Mouse (Mus musculus): ENCODE results near the gene Mtmr4.

Gene Mtmr4

GRCm38 (mm10) chr11:87597061-87597460 is 5.1 kb downstream of the Mtmr4 start:
- Histone ChIP-seq H3K27me3 (ENCODE audit: insufficient read depth, low read length) (no peaks in the 10 kb centered on the region), H3K4me1 (replicated peaks; ENCODE audit: low read depth, low read length) (peaks cover 65% of the 10 kb centered on the region), H3K4me3 (replicated peaks; ENCODE audit: low read length) (0 out of 2 replicates have a peak overlapping the region, but pooled peaks have one; percentile 89), H3K36me3 (ENCODE audit: insufficient read depth, low read length) (peaks cover 66% of the 10 kb centered on the region), H3K9me3 (ENCODE audit: low read length) (no peaks in the 10 kb centered on the region)
- TF ChIP-seq POU5F1 (IDR thresholded peaks at IDR 0.05; ENCODE audit: borderline replicate concordance, low read length): no peak
- TF ChIP-seq CTCF (conservative IDR thresholded peaks at IDR 0.05; ENCODE audit: low read length): no peak
- no peak for TF ChIP-seq NANOG (IDR thresholded peaks at IDR 0.05; ENCODE audit: borderline replicate concordance, low read length)

GRCm38 (mm10) chr11:87599395-87600089 is 7.6 kb downstream of the Mtmr4 start:
- no peaks in the 10 kb centered on the region for H3K27me3 ChIP-seq (ENCODE audit: insufficient read depth, low read length)
- H3K4me3 ChIP-seq (replicated peaks; ENCODE audit: low read length): no peak overlapping the region
- no peak for TF ChIP-seq NANOG (IDR thresholded peaks at IDR 0.05; ENCODE audit: borderline replicate concordance, low read length)
- TF ChIP-seq POU5F1 (IDR thresholded peaks at IDR 0.05; ENCODE audit: borderline replicate concordance, low read length): no peak
- TF ChIP-seq CTCF (conservative IDR thresholded peaks at IDR 0.05; ENCODE audit: low read length): no peak
- H3K4me1 ChIP-seq (replicated peaks; ENCODE audit: low read depth, low read length): peaks cover 43% of the 10 kb centered on the region
- H3K36me3 ChIP-seq (ENCODE audit: insufficient read depth, low read length): peaks cover 82% of the 10 kb centered on the region
- no peaks in the 10 kb centered on the region for H3K9me3 ChIP-seq (ENCODE audit: low read length)

GRCm38 (mm10) chr11:87600322-87600853 is 8.4 kb downstream of the Mtmr4 start:
- H3K9me3 ChIP-seq (ENCODE audit: low read length): no peaks in the 10 kb centered on the region
- H3K36me3 ChIP-seq (ENCODE audit: insufficient read depth, low read length): peaks cover 87% of the 10 kb centered on the region
- H3K4me1 ChIP-seq (replicated peaks; ENCODE audit: low read depth, low read length): peaks cover 37% of the 10 kb centered on the region
- no peaks in the 10 kb centered on the region for H3K27me3 ChIP-seq (ENCODE audit: insufficient read depth, low read length)
- TF ChIP-seq NANOG (IDR thresholded peaks at IDR 0.05; ENCODE audit: borderline replicate concordance, low read length) (no peak), CTCF (conservative IDR thresholded peaks at IDR 0.05; ENCODE audit: low read length) (no peak), POU5F1 (IDR thresholded peaks at IDR 0.05; ENCODE audit: borderline replicate concordance, low read length) (no peak)
- H3K4me3 ChIP-seq (replicated peaks; ENCODE audit: low read length): no peak overlapping the region

- no peak overlapping the region for H3K4me3 ChIP-seq (replicated peaks; ENCODE audit: low read length)
These were observed 10.3 kb downstream of the Mtmr4 start for GRCm38 (mm10) chr11:87602234-87602633.

GRCm38 (mm10) chr11:87603571-87603970 is 11.6 kb downstream of the Mtmr4 start:
- Histone ChIP-seq H3K4me3 (replicated peaks; ENCODE audit: low read length) (no peak overlapping the region), H3K4me1 (replicated peaks; ENCODE audit: low read depth, low read length) (peaks cover 17% of the 10 kb centered on the region), H3K36me3 (ENCODE audit: insufficient read depth, low read length) (peaks cover 100% of the 10 kb centered on the region), H3K9me3 (ENCODE audit: low read length) (no peaks in the 10 kb centered on the region), H3K27me3 (ENCODE audit: insufficient read depth, low read length) (no peaks in the 10 kb centered on the region)
- TF ChIP-seq NANOG (IDR thresholded peaks at IDR 0.05; ENCODE audit: borderline replicate concordance, low read length) (no peak), CTCF (conservative IDR thresholded peaks at IDR 0.05; ENCODE audit: low read length) (no peak), POU5F1 (IDR thresholded peaks at IDR 0.05; ENCODE audit: borderline replicate concordance, low read length) (no peak)

More at GRCm38 (mm10) chr11:87602234-87602633, 10.3 kb downstream of the Mtmr4 start:
- TF ChIP-seq POU5F1 (IDR thresholded peaks at IDR 0.05; ENCODE audit: borderline replicate concordance, low read length) (no peak), NANOG (IDR thresholded peaks at IDR 0.05; ENCODE audit: borderline replicate concordance, low read length) (no peak), CTCF (conservative IDR thresholded peaks at IDR 0.05; ENCODE audit: low read length) (no peak)
- Histone ChIP-seq H3K4me1 (replicated peaks; ENCODE audit: low read depth, low read length) (peaks cover 21% of the 10 kb centered on the region), H3K9me3 (ENCODE audit: low read length) (no peaks in the 10 kb centered on the region), H3K27me3 (ENCODE audit: insufficient read depth, low read length) (no peaks in the 10 kb centered on the region), H3K36me3 (ENCODE audit: insufficient read depth, low read length) (peaks cover 100% of the 10 kb centered on the region)

GRCm38 (mm10) chr11:87609264-87609663 is 17.3 kb downstream of the Mtmr4 start:
- Histone ChIP-seq H3K4me3 (replicated peaks; ENCODE audit: low read length) (no peak overlapping the region), H3K9me3 (ENCODE audit: low read length) (no peaks in the 10 kb centered on the region), H3K4me1 (replicated peaks; ENCODE audit: low read depth, low read length) (no peaks in the 10 kb centered on the region), H3K27me3 (ENCODE audit: insufficient read depth, low read length) (no peaks in the 10 kb centered on the region), H3K36me3 (ENCODE audit: insufficient read depth, low read length) (peaks cover 99% of the 10 kb centered on the region)
- TF ChIP-seq CTCF (conservative IDR thresholded peaks at IDR 0.05; ENCODE audit: low read length): no peak
- TF ChIP-seq POU5F1 (IDR thresholded peaks at IDR 0.05; ENCODE audit: borderline replicate concordance, low read length): no peak
- no peak for TF ChIP-seq NANOG (IDR thresholded peaks at IDR 0.05; ENCODE audit: borderline replicate concordance, low read length)

GRCm38 (mm10) chr11:87611547-87611946 is 19.6 kb downstream of the Mtmr4 start:
- H3K9me3 ChIP-seq (ENCODE audit: low read length): no peaks in the 10 kb centered on the region
- H3K4me1 ChIP-seq (replicated peaks; ENCODE audit: low read depth, low read length): no peaks in the 10 kb centered on the region
- no peak for TF ChIP-seq NANOG (IDR thresholded peaks at IDR 0.05; ENCODE audit: borderline replicate concordance, low read length)
- no peak for TF ChIP-seq POU5F1 (IDR thresholded peaks at IDR 0.05; ENCODE audit: borderline replicate concordance, low read length)
- no peak for TF ChIP-seq CTCF (conservative IDR thresholded peaks at IDR 0.05; ENCODE audit: low read length)
- peaks cover 99% of the 10 kb centered on the region for H3K36me3 ChIP-seq (ENCODE audit: insufficient read depth, low read length)
- peaks cover 16% of the 10 kb centered on the region for H3K27me3 ChIP-seq (ENCODE audit: insufficient read depth, low read length)
- H3K4me3 ChIP-seq (replicated peaks; ENCODE audit: low read length): no peak overlapping the region

GRCm38 (mm10) chr11:87613972-87614371 is 22.0 kb downstream of the Mtmr4 start:
- peaks cover 77% of the 10 kb centered on the region for H3K36me3 ChIP-seq (ENCODE audit: insufficient read depth, low read length)
- TF ChIP-seq NANOG (IDR thresholded peaks at IDR 0.05; ENCODE audit: borderline replicate concordance, low read length) (no peak), CTCF (conservative IDR thresholded peaks at IDR 0.05; ENCODE audit: low read length) (no peak), POU5F1 (IDR thresholded peaks at IDR 0.05; ENCODE audit: borderline replicate concordance, low read length) (no peak)
- peaks cover 38% of the 10 kb centered on the region for H3K27me3 ChIP-seq (ENCODE audit: insufficient read depth, low read length)
- no peak overlapping the region for H3K4me3 ChIP-seq (replicated peaks; ENCODE audit: low read length)
- peaks cover 2% of the 10 kb centered on the region; the same call in 1 of the 2 replicates for H3K4me1 ChIP-seq (replicated peaks; ENCODE audit: low read depth, low read length)
- H3K9me3 ChIP-seq (ENCODE audit: low read length): 0 out of 2 replicates have a peak, but pooled peaks cover 5% of the 10 kb centered on the region

Data from E14TG2a.4 (cell line).